Comparison of ENCODE assay signal across 10 mouse cellular contexts in the genomic region with DNA sequence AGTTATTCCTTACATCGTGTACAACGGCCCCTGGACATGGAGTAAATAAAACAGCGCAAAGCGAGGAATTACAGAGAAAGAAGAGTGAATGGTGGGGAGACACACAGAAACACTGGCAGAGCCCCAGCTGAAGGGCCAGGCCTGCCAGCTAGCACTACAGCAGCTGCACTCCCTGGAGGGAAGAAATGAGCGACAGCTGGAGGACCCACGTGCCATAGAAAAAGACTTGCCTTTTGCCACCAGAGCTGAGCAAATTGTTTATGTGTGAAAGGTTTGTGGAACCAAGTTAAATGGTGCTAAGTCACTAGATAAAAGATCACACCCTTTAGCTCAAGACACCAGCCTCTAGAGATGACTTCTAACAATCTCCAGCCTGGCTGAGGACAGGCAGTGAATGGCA. TPM values are rescaled to one million over a fixed set of nuclear protein-coding genes. Genes with fewer than 3 reads are reported as not detected.
DNase-seq lines count a peak whose midpoint lies in the region; ATAC-seq and TF ChIP-seq lines count a peak whose summit lies in the region.
"Had no signal": no experiment of that assay in that cellular context is flagged by ENCODE, and none has a peak within 500 bp of the region (broad histone marks: within the 10 kb centered on the region; RNA-seq: fewer than 3 reads in every experiment).

No protein-coding gene starts in this region.

- no peaks in the 10 kb centered on the region for H3K9me3 ChIP-seq in forebrain, embryonic 13.5 days (replicated peaks)
- H3K9me3 ChIP-seq in hindbrain, postnatal 0 days (ENCODE audit: low read length) = no peaks in the 10 kb centered on the region
- H3K9me3 ChIP-seq: embryonic facial prominence, embryonic 12.5 days had no signal

- no peaks in the 10 kb centered on the region for H3K36me3 ChIP-seq in forebrain, embryonic 13.5 days (ENCODE audit: poor library complexity, severe bottlenecking)
- H3K36me3 ChIP-seq in hindbrain, postnatal 0 days (ENCODE audit: insufficient read depth, low read length) = no peaks in the 10 kb centered on the region
- H3K36me3 ChIP-seq: embryonic facial prominence, embryonic 12.5 days had no signal

- no peak overlapping the region for H3K4me3 ChIP-seq in left cerebral cortex, adult 2 months
- H3K4me3 ChIP-seq in forebrain, embryonic 13.5 days = no peak overlapping the region
- H3K4me3 ChIP-seq in hindbrain, postnatal 0 days (ENCODE audit: low read length) = no peak overlapping the region
- H3K4me3 ChIP-seq: embryonic facial prominence, embryonic 12.5 days had no signal

- intact Hi-C loops in left cerebral cortex, postnatal 4 days (cut with DNase I) = no loop called here
- intact Hi-C loops in left cerebral cortex, adult 2 months (cut with DNase I) = no loop called here

- DNase-seq in left cerebral cortex, postnatal 4 days = peak; percentile 83
- no peak for DNase-seq in left cerebral cortex, adult 2 months (ENCODE audit: extremely low spot score in 1 of 2, low spot score in 2 of 2)
- peak; percentile 80 for DNase-seq in hindbrain, postnatal 0 days (ENCODE audit: low spot score)
- DNase-seq in retina, postnatal 1 day = peak; percentile 53
- DNase-seq in thymus, postnatal 25 days = no peak
- DNase-seq in spleen, postnatal 36 days (ENCODE audit: low spot score in 2 of 2) = no peak
- DNase-seq: kidney, adult 2 months had no signal

- peak; percentile 70 for ATAC-seq in forebrain, embryonic 13.5 days
- ATAC-seq in hindbrain, postnatal 0 days = peak; percentile 34; the same call in 1 of the 2 replicates

- WGBS in forebrain, embryonic 13.5 days = 54% methylated on average over 6 of the region's 6 CpGs
- 27% methylated on average over 6 of the region's 6 CpGs for WGBS in hindbrain, postnatal 0 days

- no peak for TF ChIP-seq CTCF in left cerebral cortex, adult 2 months (IDR thresholded peaks at IDR 0.05)
- TF ChIP-seq CTCF in hindbrain, postnatal 0 days (IDR thresholded peaks at IDR 0.05; ENCODE audit: low read depth) = no peak

- H3K9ac ChIP-seq in forebrain, embryonic 13.5 days = no peak overlapping the region
- no peak overlapping the region for H3K9ac ChIP-seq in hindbrain, postnatal 0 days (replicated peaks; ENCODE audit: low read length)
- H3K9ac ChIP-seq: embryonic facial prominence, embryonic 12.5 days had no signal

- H3K27ac ChIP-seq in left cerebral cortex, adult 2 months = no peak overlapping the region
- peak overlapping the region; percentile 52; the same call in 1 of the 2 replicates for H3K27ac ChIP-seq in forebrain, embryonic 13.5 days
- peak overlapping the region; percentile 49 for H3K27ac ChIP-seq in hindbrain, postnatal 0 days
- H3K27ac ChIP-seq: embryonic facial prominence, embryonic 12.5 days had no signal

- H3K4me1 ChIP-seq in forebrain, embryonic 13.5 days = peaks cover 39% of the 10 kb centered on the region
- peaks cover 14% of the 10 kb centered on the region for H3K4me1 ChIP-seq in hindbrain, postnatal 0 days (ENCODE audit: insufficient read depth, low read length)

- H3K4me2 ChIP-seq in forebrain, embryonic 13.5 days = no peak overlapping the region
- no peak overlapping the region for H3K4me2 ChIP-seq in hindbrain, postnatal 0 days (ENCODE audit: low read depth, low read length)
- H3K4me2 ChIP-seq: embryonic facial prominence, embryonic 12.5 days had no signal

- no peaks in the 10 kb centered on the region for H3K27me3 ChIP-seq in forebrain, embryonic 13.5 days
- H3K27me3 ChIP-seq in hindbrain, postnatal 0 days (ENCODE audit: insufficient read depth, low read length) = no peaks in the 10 kb centered on the region
- H3K27me3 ChIP-seq: embryonic facial prominence, embryonic 12.5 days had no signal

RNA-seq across cellular contexts. Expression of a gene that starts 37.0 kb away (rescaled TPM):
- 1,000 to 10,000 TPM; 1,463 to 1,471 TPM for total RNA-seq in left cerebral cortex, postnatal 4 days (2021)
- total RNA-seq in left cerebral cortex, adult 2 months (2021) = 100 to 1,000 TPM; 302 to 315 TPM
- polyA plus RNA-seq in forebrain, embryonic 13.5 days (2015; fragmentation: Nextera tagmentation; extraction: Ambion mirVana) = 389 and 408 TPM in 2 replicates
- total RNA-seq in hindbrain, postnatal 0 days (2014; rRNA removed) = 514 and 592 TPM in 2 replicates
- 1,749 and 1,766 TPM in 2 replicates for polyA plus RNA-seq in hindbrain, postnatal 0 days (2015; fragmentation: Nextera tagmentation; extraction: Ambion mirVana)
- total RNA-seq: monocyte, adult 5-6 weeks had no signal

Comparison
In these comparisons a context has a peak if more than half of its experiments do, and no peak if none do; other contexts are left out.
1. DNase-seq: peak in left cerebral cortex, postnatal 4 days (single experiment), hindbrain, postnatal 0 days (single experiment) and retina, postnatal 1 day (single experiment); none in left cerebral cortex, adult 2 months (0 of 2), thymus, postnatal 25 days (single experiment) and spleen, postnatal 36 days (0 of 2).